Mouse (Mus musculus): Measurements from ENCODE around the gene Gm906. TPM values are rescaled to one million over a fixed set of nuclear protein-coding genes. Genes with fewer than 3 reads are reported as not detected.
"Not testable (repeated sequence)": the region's sequence is repeated elsewhere in the genome, so short reads cannot be mapped to it uniquely, and the experiment has no call there.

The Gm906 gene
- polyA plus RNA-seq (2012): not detected in 2 replicates

GRCm38 (mm10) chr13:50250208-50250607 lies at the start of gene Gm906:
Gene Gm906 (minus strand): TSS chr13:50250308.
- not testable (repeated sequence) for TF ChIP-seq GATA1 (IDR thresholded peaks at IDR 0.05; ENCODE audit: low read length)

- TF ChIP-seq GATA1 (IDR thresholded peaks at IDR 0.05; ENCODE audit: low read length): no peak
These were observed 13.6 kb downstream of the Gm906 start for GRCm38 (mm10) chr13:50236487-50236886.

GRCm38 (mm10) chr13:50207966-50208365 lies 42.1 kb downstream of the Gm906 start:
- no peak for TF ChIP-seq GATA1 (IDR thresholded peaks at IDR 0.05; ENCODE audit: low read length)

Other genes starting within 250 kb of the Gm906 start
- not detected in 2 replicates for gene Fbxw17, start 167.6 kb upstream of the Gm906 start, polyA plus RNA-seq (2012)
- not detected in 2 replicates for gene Gm47429, start 193.6 kb upstream of the Gm906 start, polyA plus RNA-seq (2012)
- not detected in 2 replicates for gene Nutm2, start 217.0 kb upstream of the Gm906 start, polyA plus RNA-seq (2012)

All from G1E-ER4 (cell line).